Mouse (Mus musculus) heart, postnatal 0 days (tissue): Measurements from ENCODE around the gene Itpr1.

Experiments used
- CTCF ChIP-seq: IDR thresholded peaks from 2 replicates; pipeline ENCODE4 v1.5.1; 2016; ENCODE audit warnings: antibody characterized with exemption, control low read depth, low read depth
- EP300 ChIP-seq: IDR thresholded peaks from 2 replicates; pipeline ENCODE4 v1.6.1; 2016; ENCODE audit warnings: antibody characterized with exemption, low read depth

DNA sequence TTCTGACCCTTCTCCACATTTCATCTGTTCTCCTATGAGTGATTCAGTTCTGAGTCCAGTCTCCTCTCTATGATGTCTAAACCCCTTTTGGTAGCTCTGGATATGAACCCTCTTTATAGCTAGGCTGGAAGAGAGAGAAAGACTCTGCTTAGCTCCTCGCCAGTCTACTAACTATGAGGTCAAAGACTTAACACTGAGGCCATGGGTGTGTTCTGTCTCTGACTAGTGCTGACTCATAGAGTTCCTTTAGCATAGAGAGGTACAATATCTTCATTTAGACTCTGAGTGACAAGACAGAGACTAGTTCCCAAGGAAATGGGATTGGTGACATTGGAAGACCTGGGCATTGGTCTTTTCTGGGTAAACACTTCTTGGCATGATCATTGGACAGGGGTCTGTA is 100.2 kb downstream of the Itpr1 start:
- TF ChIP-seq CTCF (no peak), EP300 (no peak)
